Mouse (Mus musculus) hindbrain, embryonic 10.5 days (tissue): ENCODE results near the gene Aspscr1. TPM values are rescaled to one million over a fixed set of nuclear protein-coding genes. Genes with fewer than 3 reads are reported as not detected.

Experiments used
- DNase-seq: peaks from one replicate; pipeline ENCODE4 v3.0.0-alpha.2; 2017; ENCODE audit warnings: low spot score
- H3K27ac ChIP-seq: fragments of 300-500 bp; sonication (generic); 2 replicates; pipeline ENCODE4 v1.5.1; 2016; ENCODE audit warnings: mild to moderate bottlenecking, moderate library complexity
- H3K27me3 ChIP-seq: fragments of 300-500 bp; sonication (generic); 2 replicates; pipeline ENCODE4 v1.6.1; 2016; ENCODE audit warnings: mild to moderate bottlenecking; ENCODE audit not compliant: poor library complexity, insufficient read depth, severe bottlenecking
- H3K36me3 ChIP-seq: fragments of 300-500 bp; sonication (generic); 2 replicates; pipeline ENCODE4 v1.6.1; 2016; ENCODE audit warnings: mild to moderate bottlenecking, moderate library complexity
- H3K4me1 ChIP-seq: fragments of 300-500 bp; sonication (generic); replicated peaks from 2 replicates; pipeline ENCODE4 v1.6.1; 2016; ENCODE audit warnings: mild to moderate bottlenecking
- H3K4me3 ChIP-seq: fragments of 300-500 bp; sonication (generic); 2 replicates; pipeline ENCODE4 v1.5.1; 2016; ENCODE audit warnings: mild to moderate bottlenecking, moderate library complexity
- H3K9me3 ChIP-seq: fragments of 300-500 bp; sonication (generic); 2 replicates; pipeline ENCODE4 v1.6.1; 2016; ENCODE audit warnings: mild to moderate bottlenecking, moderate library complexity
- WGBS: fragments of 180-500 bp; shearing (Covaris S2); methylation state at CpG from one replicate; pipeline ENCODE4 v1.1.7; 2016; 5-methylcytosine and 5-hydroxymethylcytosine counted together
- polyA plus RNA-seq: library from polyadenylated mRNA; unstranded; fragments of >200 nt; fragmentation: Nextera tagmentation; extraction: Ambion mirVana; gene quantifications from 2 replicates; pipeline ENCODE4 v1.2.1, GENCODE M21; 2016

The Aspscr1 gene
- polyA plus RNA-seq, 1 experiment from 2014 or later: 178 TPM

GRCm38 (mm10) chr11:120695641-120696040 lies 22.9 kb downstream of the Aspscr1 start:
- peak overlapping the region; percentile 79 for H3K27ac ChIP-seq
- peaks cover 95% of the 10 kb centered on the region for H3K36me3 ChIP-seq
- DNase-seq: peak; percentile 45
- no peaks in the 10 kb centered on the region; the same call in 1 of the 2 replicates for H3K9me3 ChIP-seq
- no peaks in the 10 kb centered on the region for H3K27me3 ChIP-seq
- 50% methylated on average over 12 of the region's 12 CpGs for WGBS
- H3K4me1 ChIP-seq: peaks cover 50% of the 10 kb centered on the region
- peak overlapping the region; percentile 23; the same call in 1 of the 2 replicates for H3K4me3 ChIP-seq

GRCm38 (mm10) chr11:120696568-120696967 lies 23.8 kb downstream of the Aspscr1 start:
- no peak for DNase-seq
- Histone ChIP-seq H3K9me3 (no peaks in the 10 kb centered on the region; the same call in 1 of the 2 replicates), H3K27ac (no peak overlapping the region), H3K4me3 (no peak overlapping the region), H3K36me3 (peaks cover 97% of the 10 kb centered on the region), H3K4me1 (peaks cover 50% of the 10 kb centered on the region), H3K27me3 (no peaks in the 10 kb centered on the region)
- WGBS: 91% methylated on average over 6 of the region's 6 CpGs

GRCm38 (mm10) chr11:120697741-120698140 lies 25.0 kb downstream of the Aspscr1 start:
- Histone ChIP-seq H3K9me3 (no peaks in the 10 kb centered on the region; the same call in 1 of the 2 replicates), H3K27ac (0 out of 2 replicates have a peak overlapping the region, but pooled peaks have one; percentile 40), H3K4me1 (peaks cover 50% of the 10 kb centered on the region), H3K36me3 (peaks cover 96% of the 10 kb centered on the region), H3K27me3 (no peaks in the 10 kb centered on the region), H3K4me3 (no peak overlapping the region)
- DNase-seq: no peak
- WGBS: 65% methylated on average over 10 of the region's 10 CpGs

GRCm38 (mm10) chr11:120703696-120704454 lies 31.1 kb downstream of the Aspscr1 start:
- Histone ChIP-seq H3K27me3 (peaks cover 14% of the 10 kb centered on the region), H3K4me3 (peak overlapping the region; percentile 16; the same call in 1 of the 2 replicates), H3K36me3 (peaks cover 71% of the 10 kb centered on the region), H3K27ac (peak overlapping the region; percentile 87), H3K9me3 (no peaks in the 10 kb centered on the region), H3K4me1 (peaks cover 66% of the 10 kb centered on the region)
- DNase-seq: no peak
- WGBS: 33% methylated on average over 15 of the region's 15 CpGs

GRCm38 (mm10) chr11:120704486-120705325 lies 31.9 kb downstream of the Aspscr1 start:
- 11% methylated on average over 8 of the region's 8 CpGs for WGBS
- H3K9me3 ChIP-seq: no peaks in the 10 kb centered on the region
- H3K4me3 ChIP-seq: peak overlapping the region; percentile 16; the same call in 1 of the 2 replicates
- peaks cover 71% of the 10 kb centered on the region for H3K36me3 ChIP-seq
- H3K27ac ChIP-seq: peak overlapping the region; percentile 87
- DNase-seq: peak; percentile 51
- H3K27me3 ChIP-seq: peaks cover 14% of the 10 kb centered on the region
- H3K4me1 ChIP-seq: peaks cover 64% of the 10 kb centered on the region

- 0 out of 2 replicates have a peak overlapping the region, but pooled peaks have one; percentile 9 for H3K4me3 ChIP-seq
- H3K36me3 ChIP-seq: peaks cover 71% of the 10 kb centered on the region
- DNase-seq: no peak
- H3K27ac ChIP-seq: peak overlapping the region; percentile 87
- H3K9me3 ChIP-seq: no peaks in the 10 kb centered on the region
- H3K27me3 ChIP-seq: peaks cover 14% of the 10 kb centered on the region
- peaks cover 63% of the 10 kb centered on the region for H3K4me1 ChIP-seq
- WGBS: 54% methylated on average over 5 of the region's 5 CpGs
These were observed 33.3 kb downstream of the Aspscr1 start for GRCm38 (mm10) chr11:120706120-120706519.

- peaks cover 14% of the 10 kb centered on the region for H3K27me3 ChIP-seq
- H3K36me3 ChIP-seq: peaks cover 64% of the 10 kb centered on the region
- peak; percentile 53 for DNase-seq
- no peaks in the 10 kb centered on the region for H3K9me3 ChIP-seq
- H3K27ac ChIP-seq: peak overlapping the region; percentile 87
- H3K4me1 ChIP-seq: peaks cover 71% of the 10 kb centered on the region
- 2% methylated on average over 11 of the region's 12 CpGs for WGBS
- H3K4me3 ChIP-seq: peak overlapping the region; percentile 27
These were observed 34.5 kb downstream of the Aspscr1 start for GRCm38 (mm10) chr11:120707225-120707624.

GRCm38 (mm10) chr11:120707969-120708368 lies 35.2 kb downstream of the Aspscr1 start:
- 37% methylated on average over 5 of the region's 5 CpGs for WGBS
- Histone ChIP-seq H3K4me3 (peak overlapping the region; percentile 27), H3K27ac (peak overlapping the region; percentile 87), H3K27me3 (peaks cover 14% of the 10 kb centered on the region), H3K36me3 (peaks cover 57% of the 10 kb centered on the region), H3K4me1 (peaks cover 78% of the 10 kb centered on the region), H3K9me3 (no peaks in the 10 kb centered on the region)
- no peak for DNase-seq

- peaks cover 42% of the 10 kb centered on the region for H3K36me3 ChIP-seq
- H3K4me3 ChIP-seq: no peak overlapping the region
- no peak for DNase-seq
- peaks cover 14% of the 10 kb centered on the region for H3K27me3 ChIP-seq
- peaks cover 76% of the 10 kb centered on the region for H3K4me1 ChIP-seq
- H3K9me3 ChIP-seq: no peaks in the 10 kb centered on the region
- H3K27ac ChIP-seq: no peak overlapping the region
- WGBS: 84% methylated on average over 2 of the region's 2 CpGs
These were observed 36.8 kb downstream of the Aspscr1 start for GRCm38 (mm10) chr11:120709551-120709950.

GRCm38 (mm10) chr11:120710672-120711071 lies 37.9 kb downstream of the Aspscr1 start:
- Histone ChIP-seq H3K27ac (no peak overlapping the region), H3K4me3 (no peak overlapping the region), H3K9me3 (no peaks in the 10 kb centered on the region), H3K36me3 (peaks cover 50% of the 10 kb centered on the region), H3K27me3 (peaks cover 7% of the 10 kb centered on the region; the same call in 1 of the 2 replicates), H3K4me1 (peaks cover 76% of the 10 kb centered on the region)
- DNase-seq: no peak
- WGBS: 79% methylated on average over 5 of the region's 5 CpGs

GRCm38 (mm10) chr11:120711980-120712604 lies 39.3 kb downstream of the Aspscr1 start:
- H3K27ac ChIP-seq: peak overlapping the region; percentile 81; the same call in 1 of the 2 replicates
- no peak for DNase-seq
- 63% methylated on average over 8 of the region's 8 CpGs for WGBS
- H3K36me3 ChIP-seq: peaks cover 55% of the 10 kb centered on the region
- no peaks in the 10 kb centered on the region for H3K27me3 ChIP-seq
- H3K4me1 ChIP-seq: peaks cover 64% of the 10 kb centered on the region
- H3K4me3 ChIP-seq: peak overlapping the region; percentile 63
- H3K9me3 ChIP-seq: no peaks in the 10 kb centered on the region

GRCm38 (mm10) chr11:120712771-120713568 lies 40.2 kb downstream of the Aspscr1 start:
- DNase-seq: peak; percentile 79
- peaks cover 63% of the 10 kb centered on the region for H3K36me3 ChIP-seq
- no peaks in the 10 kb centered on the region for H3K9me3 ChIP-seq
- WGBS: 2% methylated on average over 38 of the region's 38 CpGs
- no peaks in the 10 kb centered on the region for H3K27me3 ChIP-seq
- peak overlapping the region; percentile 63 for H3K4me3 ChIP-seq
- peak overlapping the region; percentile 81 for H3K27ac ChIP-seq
- H3K4me1 ChIP-seq: peaks cover 55% of the 10 kb centered on the region
